Mouse (Mus musculus) gastrocnemius, postnatal 14 days (tissue): ENCODE measurements at regions not wholly inside any gene's neighbourhood (a gene's known extent, or its start where the extent isn't known, plus 50 kb on each side); places are given as distances from the start of the nearest gene placed in this dataset.

Source experiments
- DNase-seq: peaks from one replicate; pipeline ENCODE4 v3.0.0; 2021; ENCODE audit warnings: mixed read lengths
- intact Hi-C: fragments of 180-260 bp; cut with DNase I; formaldehyde crosslinking; loops from one replicate; pipeline ENCODE4 v1.15.1; 2025; ENCODE audit warnings: low total_unique reads

DNA sequence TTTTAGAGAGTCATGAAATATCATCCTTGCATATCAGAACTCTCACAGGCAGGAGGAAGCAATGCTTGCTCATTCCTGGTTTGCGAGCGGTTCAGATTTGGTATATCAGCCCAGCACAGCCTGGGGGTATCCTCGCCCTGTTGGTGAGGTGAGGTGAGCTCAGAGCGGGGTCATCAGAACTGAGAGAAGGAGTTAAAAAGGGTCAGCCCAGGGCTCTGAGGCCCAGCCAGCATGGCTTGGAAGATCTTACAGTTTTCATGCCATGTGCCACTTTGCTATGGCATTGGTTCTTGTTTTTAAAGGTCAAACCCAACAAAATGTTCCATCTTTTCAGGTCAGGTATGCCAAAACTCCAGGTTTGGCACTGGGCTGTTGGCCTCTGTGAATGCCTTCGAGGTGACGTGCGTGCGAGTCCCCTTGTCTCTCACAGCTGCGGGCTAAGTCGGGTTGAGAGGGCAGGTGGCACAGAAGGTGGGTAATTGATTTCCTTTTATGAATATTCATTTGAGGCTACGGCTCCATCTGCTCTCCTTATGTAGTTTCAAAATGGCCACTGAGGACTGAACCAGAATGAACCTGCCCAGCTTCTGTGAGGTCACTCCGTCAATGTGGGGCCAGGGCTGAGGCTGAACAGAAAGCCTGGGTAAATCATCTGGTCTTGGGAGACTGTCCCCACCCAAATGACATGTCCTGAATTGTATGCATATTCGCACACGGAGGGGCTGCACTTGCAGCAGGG lies 86.3 kb downstream of the Hhipl2 start:
- DNase-seq: no peak
- intact Hi-C loops: no loop called here

DNA sequence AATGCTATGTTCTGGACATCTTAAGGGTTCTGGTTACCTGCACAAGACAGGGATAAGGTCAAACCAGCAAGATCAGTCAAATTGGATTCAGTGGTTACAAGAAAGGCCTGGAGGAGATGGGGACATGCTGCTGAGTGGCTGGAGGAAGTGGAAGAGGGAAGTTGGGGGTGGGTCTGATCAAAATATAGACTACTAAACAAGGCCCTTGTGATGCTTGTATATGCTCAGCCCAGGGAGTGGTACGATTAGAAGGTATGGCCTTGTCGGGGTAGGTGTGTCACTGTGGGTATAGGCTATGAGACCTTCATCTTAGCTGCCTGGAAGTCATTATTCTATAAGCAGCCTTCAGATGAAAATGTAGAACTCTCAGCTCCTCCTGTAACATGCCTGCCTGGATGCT lies 89.9 kb downstream of the Hhipl2 start:
- no peak for DNase-seq
- intact Hi-C loops: no loop called here

DNA sequence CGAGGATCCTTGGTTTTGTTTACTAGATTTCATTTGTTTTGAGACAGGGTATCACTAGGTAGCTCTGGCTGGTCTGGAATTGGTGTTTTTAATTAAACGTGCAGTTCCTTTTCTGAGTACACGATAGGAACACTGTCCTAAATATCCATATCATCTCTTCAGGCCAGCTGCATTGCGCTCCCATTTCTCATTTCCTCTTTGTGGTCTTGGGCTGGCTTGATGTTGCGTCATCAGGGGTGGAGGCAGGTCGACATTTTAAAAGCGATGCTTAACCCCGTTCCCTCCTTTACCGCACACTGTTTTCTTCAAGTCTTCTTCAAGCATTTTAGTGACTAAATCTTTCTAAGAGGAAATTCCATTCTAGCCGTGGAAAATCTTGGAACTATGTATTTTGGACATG lies 92.7 kb downstream of the Hhipl2 start:
- intact Hi-C loops: no loop called here
- DNase-seq: no peak

DNA sequence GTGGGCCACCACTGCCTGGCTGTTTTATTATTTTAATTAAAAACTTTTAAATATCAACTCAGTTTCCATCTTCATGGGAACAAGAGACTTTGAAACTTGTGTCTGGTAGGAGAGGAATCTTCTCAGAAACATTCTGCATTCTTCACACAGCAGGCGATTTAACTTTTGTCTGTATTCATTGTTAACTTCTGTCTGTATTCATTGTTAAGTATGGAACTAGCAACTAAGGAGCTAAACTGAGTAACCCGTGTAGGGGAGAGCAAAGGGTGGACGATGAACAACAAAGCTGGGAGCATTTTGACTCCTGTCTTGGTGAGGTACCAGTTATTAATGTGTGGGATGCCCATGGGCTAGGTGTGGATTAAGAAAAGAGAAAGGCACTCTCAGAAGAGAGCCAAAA lies 95.9 kb downstream of the Hhipl2 start:
- DNase-seq: no peak
- intact Hi-C loops: no loop called here

DNA sequence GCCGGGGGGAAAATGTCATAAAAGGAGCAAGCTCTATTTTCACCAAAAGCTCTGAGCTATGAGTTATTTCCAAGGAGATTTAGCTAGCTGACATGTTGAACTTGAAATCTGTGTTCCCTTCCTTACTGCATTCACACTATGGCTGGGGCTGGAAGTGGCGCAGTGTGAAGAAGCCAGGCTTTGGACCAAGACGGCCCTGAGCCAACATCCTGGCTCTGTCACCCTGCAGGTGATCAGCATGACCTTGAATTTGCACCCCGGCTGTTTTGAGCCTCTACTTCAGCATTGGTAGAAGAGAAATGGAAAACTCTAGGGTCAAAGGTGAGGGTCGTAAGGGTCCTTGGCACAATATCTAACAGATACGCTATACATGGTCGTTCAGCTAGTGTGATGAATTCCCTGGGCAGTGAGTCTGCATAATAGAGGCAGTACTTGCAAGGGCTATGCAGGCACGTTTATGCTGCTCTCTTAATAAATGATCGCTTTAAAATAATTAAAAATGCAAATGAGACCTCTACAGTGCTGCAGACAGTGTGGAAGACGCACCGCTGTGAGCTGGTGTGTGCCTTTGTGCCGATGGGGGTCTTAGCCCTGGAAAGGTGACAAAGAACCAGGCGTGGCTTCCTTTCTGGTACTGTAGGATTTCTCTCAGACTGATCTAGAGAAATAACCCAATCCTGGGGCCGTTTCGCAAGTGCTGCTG lies 96.4 kb downstream of the Hhipl2 start:
- intact Hi-C loops: no loop called here
- no peak for DNase-seq

DNA sequence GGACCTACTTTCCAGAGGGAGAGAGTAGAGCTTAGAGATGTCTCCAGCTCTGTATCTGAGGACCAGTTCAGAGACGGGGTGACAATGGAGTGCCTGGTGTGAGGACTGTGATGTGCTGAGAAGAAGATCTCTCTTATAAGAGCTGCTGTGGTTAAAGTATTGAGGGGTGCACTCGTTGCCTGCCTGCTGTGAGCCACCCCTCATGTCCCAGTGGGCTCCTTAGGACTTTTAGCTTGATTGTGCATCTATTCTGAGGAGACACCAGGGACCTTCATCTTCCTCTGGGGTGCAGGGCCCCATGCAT lies 96.9 kb downstream of the Hhipl2 start:
- DNase-seq: no peak
- intact Hi-C loops: no loop called here

DNA sequence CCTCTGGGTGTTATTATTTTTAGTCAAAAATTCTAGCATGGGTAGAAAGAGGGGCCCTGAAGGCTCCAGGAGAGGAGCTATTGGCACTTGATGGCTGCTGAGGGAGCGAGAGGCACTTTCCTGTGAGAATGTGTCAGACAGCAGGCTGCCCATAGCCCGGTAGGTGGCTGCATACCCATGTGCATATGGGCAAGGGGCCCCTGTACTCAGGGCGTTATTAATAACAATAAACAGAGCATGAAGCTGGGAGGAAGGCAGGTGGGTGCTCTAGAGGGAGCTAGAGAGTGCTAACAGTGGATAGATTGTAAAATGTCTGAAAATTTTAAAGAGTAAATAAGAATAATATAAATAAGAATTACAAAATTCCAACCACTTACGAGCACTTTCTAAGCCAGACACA lies 98.2 kb downstream of the Hhipl2 start:
- intact Hi-C loops: no loop called here
- DNase-seq: no peak

DNA sequence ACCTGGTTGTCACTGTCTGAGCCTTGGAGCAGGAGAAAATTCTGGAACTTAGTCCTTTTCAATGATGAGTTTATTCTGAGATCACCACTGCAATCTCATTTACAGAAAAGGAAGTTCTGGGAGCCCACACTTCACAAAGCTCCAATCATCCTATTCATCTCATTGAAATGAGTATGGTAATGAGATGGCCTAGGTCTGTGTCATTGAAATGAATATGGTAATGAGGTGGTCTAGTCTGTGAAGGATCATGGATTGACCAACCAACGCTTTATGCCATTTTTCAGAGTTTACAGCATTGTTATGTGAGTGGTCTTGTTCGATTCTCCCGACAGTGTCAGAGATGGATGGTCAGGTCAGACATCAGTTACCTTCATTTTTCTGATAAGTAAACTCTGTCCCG lies 99.2 kb downstream of the Hhipl2 start:
- intact Hi-C loops: no loop called here
- no peak for DNase-seq

DNA sequence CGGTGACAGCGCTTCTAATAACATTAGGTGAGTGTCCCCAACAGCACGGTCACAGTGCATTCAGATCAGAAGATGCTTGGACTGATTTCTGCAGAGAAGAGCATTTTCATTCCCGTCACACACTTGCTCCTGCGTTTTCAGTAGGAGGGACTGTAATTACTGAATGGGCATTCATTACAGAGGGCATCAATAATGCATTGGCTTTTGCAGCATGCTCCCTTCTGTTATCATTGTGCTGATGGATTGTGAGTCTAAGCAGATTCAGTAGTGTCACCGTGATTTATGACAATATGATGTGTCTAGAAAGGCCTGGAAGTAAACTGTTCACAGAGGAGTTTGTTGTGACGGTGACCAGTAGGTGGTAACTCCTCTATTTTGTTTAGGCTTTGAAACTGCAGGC lies 103.6 kb downstream of the Hhipl2 start:
- intact Hi-C loops: no loop called here
- no peak for DNase-seq

DNA sequence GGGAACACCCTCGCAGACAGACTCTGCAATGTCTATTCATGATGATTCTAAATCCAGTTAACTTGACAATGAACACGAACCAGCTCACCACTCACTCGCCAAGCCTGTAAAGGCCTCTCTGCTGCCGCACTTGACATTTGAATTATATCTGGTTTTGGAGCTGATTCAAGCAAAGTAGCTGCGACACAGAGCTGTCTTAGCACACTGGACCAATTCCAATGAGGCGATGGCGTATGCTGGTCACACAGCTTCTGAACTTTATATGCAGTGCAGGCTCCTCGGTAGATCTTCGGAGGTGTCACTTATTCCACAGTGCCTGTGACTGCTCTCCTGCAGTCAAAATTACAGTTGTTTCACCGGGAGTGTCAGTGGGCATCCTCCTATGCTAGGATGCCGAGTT lies 115.4 kb downstream of the Hhipl2 start:
- intact Hi-C loops: no loop called here
- DNase-seq: no peak

DNA sequence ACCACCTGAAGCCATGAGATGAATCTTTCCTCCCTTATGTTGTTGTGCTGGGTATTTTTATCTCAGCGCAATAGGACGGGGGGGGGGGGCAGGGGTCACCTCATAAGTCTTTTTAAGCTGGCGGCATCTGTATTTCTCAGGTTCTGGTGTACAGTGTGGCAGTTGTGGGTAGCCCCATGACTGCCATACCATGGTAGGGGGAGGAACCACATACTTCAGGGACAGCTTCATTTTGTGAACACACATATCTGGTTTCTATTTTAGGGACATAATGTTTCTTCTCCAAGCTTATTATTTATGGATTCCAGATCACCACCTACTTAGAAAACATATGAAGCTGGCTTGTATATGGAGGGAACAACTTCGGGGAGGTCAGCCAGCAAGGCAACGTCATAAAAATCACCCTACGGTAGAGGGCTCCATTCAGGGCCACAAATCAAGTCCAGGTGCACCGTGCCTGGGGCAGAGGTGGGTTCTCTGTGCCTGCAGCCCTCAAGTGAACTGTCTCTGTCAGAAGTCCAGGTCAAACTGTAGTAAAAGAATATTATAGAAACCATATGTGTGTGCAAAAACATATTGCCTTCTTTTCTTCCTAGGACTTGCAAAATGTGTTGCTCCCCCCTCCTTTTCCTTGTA lies 130.9 kb downstream of the Hhipl2 start:
- intact Hi-C loops: no loop called here
- no peak for DNase-seq

DNA sequence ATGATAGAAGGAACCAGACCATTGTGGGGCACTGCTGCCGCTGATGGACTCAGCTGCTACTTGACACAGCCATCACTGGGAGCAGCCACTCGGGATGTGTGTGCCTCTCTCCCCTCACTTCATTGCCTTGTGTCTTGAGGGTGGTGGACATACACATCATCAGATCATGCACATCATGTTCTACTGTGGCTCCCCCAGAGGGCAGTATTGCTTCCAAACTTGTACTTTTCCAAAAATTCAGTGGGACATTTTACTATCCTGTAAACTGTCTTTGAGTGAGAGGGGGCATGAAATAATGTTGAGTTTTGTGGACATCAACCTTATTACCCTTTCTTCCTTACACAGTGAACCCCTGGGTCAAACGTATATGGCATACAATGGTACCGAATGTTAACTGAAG lies 134.6 kb downstream of the Hhipl2 start:
- DNase-seq: no peak
- intact Hi-C loops: no loop called here

DNA sequence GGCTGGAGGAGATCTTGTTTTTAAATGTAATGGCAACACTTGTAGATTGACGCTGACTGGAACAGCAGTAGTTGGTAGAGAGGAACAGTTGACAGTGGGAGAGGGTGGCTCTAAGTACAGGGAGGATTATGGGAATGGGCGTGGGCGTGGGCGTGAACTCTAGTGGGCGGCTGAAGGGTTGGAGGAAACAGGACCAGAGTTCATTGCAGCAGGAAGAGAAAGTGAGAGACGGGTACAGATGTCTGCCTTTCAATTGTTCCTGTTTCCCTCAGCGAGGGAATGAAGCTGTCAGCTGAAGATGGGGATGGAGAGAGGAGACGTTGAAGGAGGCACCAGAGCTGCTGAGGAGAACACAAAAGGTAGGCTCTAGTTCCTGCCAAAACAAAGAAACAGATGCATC lies 135.2 kb downstream of the Hhipl2 start:
- intact Hi-C loops: no loop called here

DNA sequence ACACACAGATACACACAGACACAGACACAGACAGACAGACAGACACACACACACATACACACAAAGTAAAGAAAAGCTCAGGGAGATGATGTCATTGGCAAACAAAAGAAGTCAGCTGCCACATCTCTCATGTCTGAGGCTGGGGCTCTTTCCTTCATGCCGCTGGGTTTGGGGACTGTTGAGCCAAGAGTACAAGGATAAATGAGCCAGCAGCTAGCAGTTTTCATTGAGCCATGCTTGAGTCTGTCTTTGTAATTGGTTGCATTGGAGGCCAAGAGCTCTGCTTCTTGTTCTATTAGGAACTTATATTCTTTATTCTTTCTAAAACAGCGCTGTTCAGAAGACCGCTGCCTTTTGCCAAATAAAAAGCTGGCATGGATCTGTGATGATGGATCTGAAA lies 144.8 kb downstream of the Hhipl2 start:
- intact Hi-C loops: no loop called here
- DNase-seq: no peak

More for the DNA sequence above, 135.2 kb downstream of the Hhipl2 start:
- no peak for DNase-seq

DNA sequence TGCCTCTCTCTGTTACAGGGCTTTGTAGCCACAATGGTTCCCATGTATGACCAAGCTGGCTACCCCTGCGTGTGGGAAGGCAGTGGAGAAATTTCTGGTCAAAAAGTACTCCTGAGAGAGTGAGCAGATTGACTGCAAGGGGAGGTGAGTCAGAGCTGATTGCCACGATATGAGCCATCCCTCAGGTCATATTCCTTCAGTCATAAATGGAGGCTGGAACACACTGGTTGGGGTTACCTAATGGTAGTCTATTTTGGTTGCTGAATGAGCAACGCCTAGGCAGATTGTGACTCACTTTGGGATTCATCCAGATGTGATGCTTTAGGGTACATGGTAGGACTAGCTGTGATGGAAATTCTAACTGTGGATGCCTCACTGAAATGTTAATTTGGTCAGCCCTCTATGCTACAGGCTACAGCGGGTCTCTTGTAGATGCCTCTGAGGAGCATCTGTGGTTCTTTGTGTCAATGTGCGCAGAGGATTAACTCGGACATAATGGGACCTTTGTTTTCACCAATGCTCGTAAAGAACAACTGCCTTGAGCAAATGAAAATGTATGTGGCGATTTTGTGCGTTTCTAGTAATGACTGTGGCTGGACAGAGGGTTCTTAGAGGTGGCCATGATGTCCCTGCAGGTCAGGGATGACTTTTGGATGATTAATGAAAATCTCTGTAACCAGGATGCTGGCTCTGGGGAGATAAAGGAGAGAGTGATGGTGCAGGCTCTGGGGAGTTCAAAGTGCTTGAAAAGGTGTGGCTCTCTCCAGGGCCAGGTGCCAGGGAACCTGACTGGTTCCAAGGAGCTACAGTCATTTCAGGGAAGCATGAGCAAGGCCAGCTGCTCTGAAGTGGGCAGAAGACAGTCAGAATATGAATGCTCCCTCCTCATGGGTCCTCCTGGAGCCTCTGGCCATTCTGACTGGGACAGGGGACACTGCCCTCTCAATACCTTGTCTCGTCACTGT lies 155.9 kb downstream of the Hhipl2 start:
- intact Hi-C loops: no loop called here
- no peak for DNase-seq

DNA sequence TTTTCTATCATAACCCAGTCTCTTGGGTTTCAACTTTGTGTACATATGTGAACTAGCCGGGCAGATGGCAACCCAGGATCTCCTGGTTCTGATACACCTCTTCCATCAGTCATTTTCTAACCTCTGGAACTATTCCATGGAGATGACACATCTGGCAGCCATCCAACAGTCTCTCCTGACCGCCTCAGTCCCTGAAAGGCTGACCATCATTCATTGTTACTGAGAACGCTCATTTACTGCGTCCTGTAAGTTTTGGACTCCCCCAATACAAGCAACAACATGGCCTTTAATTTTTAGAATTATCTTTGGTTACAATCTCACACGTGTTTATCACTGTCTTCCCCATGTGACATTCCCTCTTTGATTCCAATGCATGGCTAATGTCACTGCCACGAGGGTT lies 166.8 kb downstream of the Hhipl2 start:
- DNase-seq: no peak
- intact Hi-C loops: no loop called here

DNA sequence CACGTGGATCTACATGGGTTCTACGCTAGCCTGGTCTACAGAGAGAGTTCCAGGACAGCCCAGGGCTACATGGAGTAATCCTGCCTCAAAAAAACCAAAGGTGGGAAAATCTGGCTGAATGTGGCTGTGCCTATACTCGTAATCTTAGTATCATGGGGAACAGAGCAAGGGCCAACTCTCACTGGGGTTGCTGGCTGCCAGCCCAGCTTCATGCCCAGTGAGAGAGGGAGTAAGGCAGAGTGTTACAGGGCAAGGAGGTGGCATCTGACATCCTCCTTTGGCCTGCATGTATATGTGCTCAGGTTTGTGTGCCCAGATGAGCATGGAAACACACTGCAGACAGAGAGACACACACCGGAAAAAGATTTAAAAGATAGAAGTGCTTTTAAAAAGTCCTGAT lies 168.4 kb downstream of the Hhipl2 start:
- DNase-seq: no peak
- intact Hi-C loops: no loop called here

DNA sequence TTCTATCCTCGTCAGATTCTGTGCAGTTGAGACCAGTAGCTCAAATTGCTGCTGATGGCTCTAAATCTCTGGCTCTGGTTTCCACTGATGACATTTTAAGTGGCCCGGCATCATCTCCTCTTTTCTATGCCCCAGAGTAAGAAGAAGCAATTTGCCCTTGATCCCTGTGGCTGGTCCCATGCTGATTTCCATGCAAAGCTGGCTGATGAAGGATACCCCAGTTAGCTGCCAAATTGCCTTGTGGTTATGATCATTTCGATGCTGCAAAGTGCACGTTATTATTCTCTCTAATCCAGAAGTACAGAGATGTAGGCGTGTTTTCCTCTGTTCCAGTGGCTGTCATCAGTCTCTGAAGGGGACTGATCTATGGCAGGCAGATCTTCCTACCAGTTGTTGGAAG lies 177.3 kb downstream of the Hhipl2 start:
- intact Hi-C loops: no loop called here
- no peak for DNase-seq

DNA sequence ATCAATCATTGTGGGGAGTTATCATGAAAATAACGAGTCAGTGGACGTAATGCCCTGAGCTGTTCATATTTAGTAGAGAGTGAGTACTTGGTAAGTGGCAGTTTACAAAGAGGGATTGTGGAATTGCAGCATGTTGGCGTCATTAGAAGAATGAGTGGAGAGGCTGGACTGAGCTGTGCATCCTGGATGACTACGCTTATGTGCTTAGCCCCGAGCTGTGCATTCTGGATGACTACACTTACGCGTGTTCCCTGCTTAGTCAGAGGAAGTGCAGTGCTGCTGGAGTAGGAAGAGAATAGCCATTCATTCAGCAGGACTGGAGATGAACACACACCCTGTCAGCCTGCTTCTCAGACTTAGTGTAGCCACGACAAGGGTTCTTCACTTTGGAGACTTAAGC lies 182.5 kb downstream of the Hhipl2 start:
- no peak for DNase-seq
- intact Hi-C loops: no loop called here

DNA sequence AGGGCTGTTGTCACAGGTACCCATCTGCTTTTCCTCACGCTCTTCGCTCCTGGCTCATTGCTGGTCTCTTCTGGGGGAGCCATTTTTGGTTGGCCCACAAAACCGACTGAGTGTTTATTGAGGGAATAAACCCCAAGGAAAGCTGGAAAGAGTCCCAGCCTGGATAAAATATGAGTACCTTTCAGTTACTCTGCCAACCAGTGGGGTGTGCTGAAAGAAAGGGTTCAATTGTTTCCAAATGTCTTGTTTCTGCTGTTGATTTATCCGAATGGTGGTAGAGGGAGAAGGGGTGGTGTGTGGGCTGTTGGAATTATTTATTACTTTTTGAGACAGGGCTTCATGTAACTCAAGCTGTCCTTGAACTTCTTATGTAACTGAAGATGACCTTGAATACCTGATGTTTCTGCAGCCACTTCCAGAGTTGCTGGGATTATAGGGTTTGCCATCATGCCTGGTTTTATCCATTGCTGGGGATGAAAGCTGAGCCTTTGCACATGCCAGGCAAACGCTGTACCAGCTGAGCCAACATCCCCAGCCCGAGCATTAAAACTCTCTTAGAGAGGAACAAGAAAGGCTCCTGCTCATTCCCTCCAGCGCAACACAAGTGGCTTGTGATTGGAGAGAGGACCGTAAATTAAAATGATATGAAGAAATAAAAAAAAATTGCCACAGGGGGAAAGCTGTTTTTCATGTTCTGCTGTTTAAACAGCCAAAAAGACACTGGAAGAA lies 194.1 kb downstream of the Hhipl2 start:
- intact Hi-C loops: no loop called here
- DNase-seq: no peak
